Mouse (Mus musculus) neutrophil, adult 65 days (primary cell): ENCODE data around the gene Trim50. TPM values are rescaled to one million over a fixed set of nuclear protein-coding genes. Genes with fewer than 3 reads are reported as not detected.

Experiments
- total RNA-seq: library from RNA; stranded (reverse); gene quantifications from 2 replicates; pipeline ENCODE4 v1.2.4, GENCODE M21; 2023

Gene Trim50
- total RNA-seq = not detected in 2 replicates

GRCm38 (mm10) chr5:135352995-135353394, at the start of gene Trim50:
Gene Trim50 (plus strand): TSS chr5:135353295.

GRCm38 (mm10) chr5:135349862-135350261, 3.2 kb upstream of the Trim50 start, which contains the start of gene Fkbp6:
Gene Fkbp6 (minus strand): TSS chr5:135350044.

GRCm38 (mm10) chr5:135369787-135370654, 16.9 kb downstream of the Trim50 start, which contains the start of gene Nsun5:
Gene Nsun5 (plus strand): TSS chr5:135369953.

GRCm38 (mm10) chr5:135394004-135394823, 41.1 kb downstream of the Trim50 start, which contains the start of gene Pom121:
Gene Pom121 (minus strand): TSS chr5:135394546.

Other genes starting within 250 kb of the Trim50 start
- 8.1 and 9.3 TPM in 2 replicates for gene Tbl2, start 203.6 kb upstream of the Trim50 start, total RNA-seq
- gene Bcl7b, start 185.0 kb upstream of the Trim50 start, total RNA-seq = 32.0 and 34.6 TPM in 2 replicates
- gene Baz1b, start 166.0 kb upstream of the Trim50 start, total RNA-seq = 79.3 and 103 TPM in 2 replicates
- gene Fzd9, start 102.1 kb upstream of the Trim50 start, total RNA-seq = 0.19 and 0.27 TPM in 2 replicates
- not detected in 2 replicates for gene Fkbp6, start 3.3 kb upstream of the Trim50 start, total RNA-seq
- gene Nsun5, start 16.7 kb downstream of the Trim50 start, total RNA-seq = 3.1 and 5.7 TPM in 2 replicates
- gene Pom121, start 41.3 kb downstream of the Trim50 start, total RNA-seq = 29.4 and 37.0 TPM in 2 replicates
- 33.5 and 37.3 TPM in 2 replicates for gene Hip1, start 191.8 kb downstream of the Trim50 start, total RNA-seq
- gene Ccl26, start 210.3 kb downstream of the Trim50 start, total RNA-seq = not detected in 2 replicates
- gene Ccl24, start 219.8 kb downstream of the Trim50 start, total RNA-seq = 0.32 TPM in 1 of 2 replicates, not detected in the other